Mouse (Mus musculus) cerebellum, adult 2 months (tissue): ENCODE measurements around the gene Acot3. TPM values are rescaled to one million over a fixed set of nuclear protein-coding genes. Genes with fewer than 3 reads are reported as not detected.
"Not testable (repeated sequence)": the region's sequence is repeated elsewhere in the genome, so short reads cannot be mapped to it uniquely, and the experiment has no call there.

ENCODE experiments used
- DNase-seq, 2 experiments: peaks; one replicate each; pipeline ENCODE4 v3.0.0; 2021
- H3K27ac ChIP-seq: fragments of 200-500 bp; 2 replicates; pipeline ENCODE4 v1.5.1; 2012; ENCODE audit warnings: low read length, control low read depth, inconsistent platforms; ENCODE audit not compliant: insufficient read depth
- H3K27me3 ChIP-seq: fragments of 200-500 bp; 2 replicates; pipeline ENCODE4 v1.6.1; 2012; ENCODE audit warnings: inconsistent platforms, mild to moderate bottlenecking, low read length, moderate library complexity; ENCODE audit not compliant: control insufficient read depth, insufficient read depth
- H3K4me1 ChIP-seq: fragments of 200-500 bp; 2 replicates; pipeline ENCODE4 v1.6.1; 2011; ENCODE audit warnings: low read length; ENCODE audit not compliant: control insufficient read depth, insufficient read depth
- H3K4me3 ChIP-seq: fragments of 200-500 bp; replicated peaks from 2 replicates; pipeline ENCODE3; 2011; ENCODE audit warnings: mild to moderate bottlenecking, low read depth, low read length, control low read depth; ENCODE audit not compliant: insufficient read depth
- CTCF ChIP-seq: fragments of 200-500 bp; IDR thresholded peaks from 2 replicates; pipeline ENCODE4 v1.5.1; 2011; ENCODE audit warnings: low read depth, mild to moderate bottlenecking, control low read depth, low read length, moderate library complexity, borderline replicate concordance; ENCODE audit not compliant: insufficient read depth
- POLR2A ChIP-seq: fragments of 200-500 bp; IDR thresholded peaks from 2 replicates; pipeline ENCODE4 v1.6.1; 2011; ENCODE audit warnings: low read length, control low read depth, borderline replicate concordance; ENCODE audit not compliant: insufficient read depth
- WGBS: fragments of 180-500 bp; shearing (Covaris S2); methylation state at CpG from one replicate; pipeline ENCODE4 v1.1.7; 2018; 5-methylcytosine and 5-hydroxymethylcytosine counted together
- polyA plus RNA-seq: library from polyadenylated mRNA; depleted of rRNA; stranded (reverse); fragments of >200 nt; gene quantifications from 2 replicates; pipeline ENCODE4 v1.2.3, GENCODE M21; 2012; rRNA removed

Acot3 gene
- polyA plus RNA-seq = 0.61 and 0.62 TPM in 2 replicates

- WGBS = 90% methylated on average over 5 of the region's 5 CpGs
- Histone ChIP-seq H3K27me3 (no peaks in the 10 kb centered on the region), H3K4me1 (no peaks in the 10 kb centered on the region), H3K27ac (no peak within 1 kb of the TSS), H3K4me3 (no peak within 1 kb of the TSS)
- TF ChIP-seq CTCF (no peak), POLR2A (no peak)
- DNase-seq = no peak
Measured at GRCm38 (mm10) chr12:84051937-84052474, at the start of gene Acot3. Acot3 (plus strand) TSS chr12:84052144.

GRCm38 (mm10) chr12:84003866-84004265 is 48.1 kb upstream of the Acot3 start:
- Histone ChIP-seq H3K27me3 (no peaks in the 10 kb centered on the region), H3K4me3 (no peak overlapping the region), H3K4me1 (no peaks in the 10 kb centered on the region), H3K27ac (no peak overlapping the region)
- WGBS = 88% methylated on average over 1 of the region's 1 CpGs
- no peak for TF ChIP-seq POLR2A
- no peak for TF ChIP-seq CTCF
- DNase-seq = no peak

DNA sequence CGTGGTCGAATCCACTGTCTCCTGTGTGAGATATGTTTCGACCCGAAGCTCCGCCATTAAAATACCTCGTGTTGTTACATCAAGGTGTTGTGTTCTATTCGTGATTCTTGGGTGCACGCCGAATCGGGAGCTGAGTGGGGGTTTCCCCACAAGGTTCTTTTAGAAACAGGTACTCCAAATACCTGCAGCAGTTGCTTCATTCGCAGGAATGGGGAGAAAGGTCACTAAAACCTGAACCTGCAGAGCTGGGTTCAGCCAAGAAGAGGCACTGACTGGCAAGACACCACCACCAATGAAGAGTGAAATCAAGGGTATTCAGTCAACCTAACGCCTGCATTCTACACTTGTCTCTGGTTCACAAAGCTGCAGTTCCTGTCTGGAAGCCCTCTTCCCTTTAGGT is 43.7 kb upstream of the Acot3 start:
- H3K4me1 ChIP-seq = peaks cover 3% of the 10 kb centered on the region
- H3K27ac ChIP-seq = no peak overlapping the region
- DNase-seq = no peak
- 92% methylated on average over 12 of the region's 12 CpGs for WGBS
- H3K27me3 ChIP-seq = no peaks in the 10 kb centered on the region
- TF ChIP-seq POLR2A (no peak), CTCF (no peak)
- H3K4me3 ChIP-seq = no peak overlapping the region

DNA sequence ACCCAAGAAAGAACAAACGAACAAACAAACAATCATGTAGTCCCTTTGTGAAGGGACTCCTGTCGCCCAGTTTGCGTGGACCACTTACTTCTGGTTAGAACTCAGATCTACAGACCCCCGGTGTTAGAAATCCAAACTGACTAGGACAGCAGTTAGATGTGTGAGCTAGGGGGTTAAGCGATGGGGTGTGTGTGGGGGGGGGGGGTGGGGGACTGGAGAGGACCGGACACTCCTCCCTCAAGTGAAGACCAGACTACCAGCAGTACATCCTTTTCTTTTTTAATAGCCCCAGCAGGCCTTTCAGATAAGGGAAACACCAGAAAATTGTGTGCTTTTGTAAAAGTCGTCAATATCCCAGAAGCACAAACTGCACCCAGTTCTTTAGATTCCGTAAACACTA is 43.2 kb upstream of the Acot3 start:
- Histone ChIP-seq H3K27me3 (no peaks in the 10 kb centered on the region), H3K4me3 (no peak overlapping the region), H3K4me1 (peaks cover 3% of the 10 kb centered on the region), H3K27ac (no peak overlapping the region)
- DNase-seq = no peak
- no peak for TF ChIP-seq POLR2A
- no peak for TF ChIP-seq CTCF
- 65% methylated on average over 8 of the region's 8 CpGs for WGBS

DNA sequence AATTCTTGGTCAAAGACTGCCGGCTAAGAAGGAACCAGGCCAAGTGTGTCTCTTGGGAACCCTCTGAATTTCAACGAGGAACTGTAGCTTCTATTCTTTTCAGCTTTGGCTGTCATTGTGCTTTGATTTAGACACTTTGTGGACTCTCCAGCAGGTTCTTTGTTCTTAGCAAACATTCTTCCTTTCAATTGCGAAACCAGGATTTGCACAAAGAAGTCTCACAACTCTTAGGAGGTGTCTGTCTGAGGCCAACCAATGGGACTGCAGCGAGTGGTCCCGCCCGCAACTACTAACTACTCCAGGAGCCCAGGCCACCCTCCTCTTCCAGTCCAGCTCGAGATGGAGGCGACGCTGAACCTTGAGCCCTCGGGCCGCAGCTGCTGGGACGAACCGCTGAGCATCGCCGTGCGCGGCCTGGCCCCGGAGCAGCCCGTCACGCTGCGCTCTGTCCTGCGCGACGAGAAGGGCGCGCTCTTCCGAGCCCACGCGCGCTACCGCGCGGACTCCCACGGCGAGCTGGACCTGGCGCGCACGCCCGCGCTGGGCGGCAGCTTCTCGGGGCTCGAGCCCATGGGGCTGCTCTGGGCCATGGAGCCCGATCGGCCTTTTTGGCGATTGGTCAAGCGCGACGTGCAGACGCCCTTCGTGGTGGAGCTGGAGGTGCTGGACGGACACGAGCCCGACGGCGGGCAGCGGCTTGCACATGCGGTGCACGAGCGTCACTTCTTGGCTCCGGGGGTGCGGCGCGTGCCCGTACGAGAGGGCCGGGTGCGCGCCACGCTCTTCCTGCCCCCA is 42.6 kb upstream of the Acot3 start, which contains the start of gene Acot1:
TSS of gene Acot1 (plus strand) at position 320 of the 795 bp plus-strand sequence.
- WGBS = 2% methylated on average over 70 of the region's 70 CpGs
- DNase-seq = peak; percentile 42 to 46
- H3K4me3 ChIP-seq = peak within 1 kb of the TSS; percentile 65
- not testable (repeated sequence) for H3K4me1 ChIP-seq, H3K27me3 ChIP-seq, H3K27ac ChIP-seq

DNA sequence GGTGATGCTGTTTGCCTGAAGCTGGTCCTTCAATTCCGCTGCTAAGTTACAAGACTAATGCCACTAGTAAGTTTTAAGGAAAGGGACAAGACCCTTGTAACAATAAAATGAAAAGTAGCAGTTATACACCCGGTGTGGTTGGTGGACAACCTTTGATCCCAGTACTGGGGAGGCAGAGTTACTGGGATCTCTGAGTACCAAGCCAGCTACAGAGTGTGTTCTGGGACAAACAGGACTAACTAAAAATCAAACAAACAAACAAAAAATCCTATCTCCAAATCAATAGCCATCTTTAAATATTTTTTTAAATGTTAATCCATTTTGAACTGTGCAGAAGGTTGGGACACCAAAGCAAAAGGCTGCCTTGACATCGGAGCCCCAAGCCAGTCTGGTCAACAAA is 41.7 kb upstream of the Acot3 start:
- Histone ChIP-seq H3K4me3 (no peak overlapping the region), H3K27me3 (no peaks in the 10 kb centered on the region), H3K4me1 (peaks cover 3% of the 10 kb centered on the region), H3K27ac (no peak overlapping the region)
- DNase-seq = no peak
- TF ChIP-seq POLR2A (no peak), CTCF (no peak)
- WGBS = 84% methylated on average over 3 of the region's 3 CpGs

DNA sequence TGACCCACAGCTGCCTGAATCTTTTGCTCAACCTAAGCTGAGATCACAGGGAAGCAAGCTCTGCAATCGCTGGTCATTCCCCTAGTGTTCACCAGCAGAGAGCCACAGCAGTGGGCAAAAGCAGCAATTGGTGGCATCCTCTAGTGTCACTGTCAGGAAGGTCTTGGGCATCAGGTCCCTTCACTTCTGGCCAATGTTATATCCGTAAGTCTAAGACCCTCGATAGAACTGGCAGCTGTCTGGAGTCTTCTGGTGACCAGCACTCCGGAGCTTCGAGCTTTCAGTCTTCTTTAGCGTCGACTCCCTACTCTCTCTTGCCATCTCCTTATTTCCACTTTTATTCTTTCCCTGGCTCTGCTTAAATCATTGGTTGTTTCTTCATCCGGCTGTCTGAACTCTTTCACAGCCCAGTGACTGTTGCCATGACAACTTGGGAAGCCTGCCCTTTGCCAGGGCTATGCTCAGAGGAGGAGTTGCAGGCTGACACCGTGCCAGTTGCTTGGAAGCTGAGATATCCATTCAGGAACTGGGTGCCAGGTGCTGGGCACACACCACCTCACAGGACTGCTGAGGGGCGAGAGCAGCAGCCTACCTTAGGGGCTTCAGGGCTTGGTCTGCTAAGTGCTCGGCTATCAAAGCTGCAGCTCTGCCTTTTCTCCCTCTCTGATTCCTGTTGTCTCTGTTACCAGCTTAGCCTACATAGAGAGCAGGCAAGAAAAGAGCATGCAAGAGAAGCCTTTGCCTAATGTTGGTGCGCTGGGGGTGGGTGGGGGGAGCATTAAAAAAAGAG is 40.5 kb upstream of the Acot3 start:
- TF ChIP-seq POLR2A = no peak
- no peak for TF ChIP-seq CTCF
- 7% methylated on average over 12 of the region's 12 CpGs for WGBS
- DNase-seq = peak; percentile 74 to 84
- Histone ChIP-seq H3K27me3 (no peaks in the 10 kb centered on the region), H3K4me1 (peaks cover 3% of the 10 kb centered on the region), H3K27ac (no peak overlapping the region), H3K4me3 (peak overlapping the region; percentile 6)
